Mouse (Mus musculus) left cerebral cortex, adult 8-10 months (tissue): Measurements from ENCODE around the gene Ppp6r3. TPM values are rescaled to one million over a fixed set of nuclear protein-coding genes. Genes with fewer than 3 reads are reported as not detected.

Source experiments
- DNase-seq, 2 experiments: peaks; one replicate each; pipeline ENCODE4 v3.0.0; 2022; ENCODE audit warnings: low spot score in 2 of 2
- total RNA-seq, 4 experiments: library from RNA; stranded (reverse); gene quantifications; 2 replicates each; pipeline ENCODE4 v1.2.4; 2022

Gene Ppp6r3
- total RNA-seq, 4 experiments from 2014 or later = 71.6 to 80.7 (median 78.8) TPM

- DNase-seq = no peak
Measured at GRCm38 (mm10) chr19:3529781-3530180, 45.8 kb downstream of the Ppp6r3 start.

- no peak for DNase-seq
Measured at GRCm38 (mm10) chr19:3528646-3529045, 46.9 kb downstream of the Ppp6r3 start.

GRCm38 (mm10) chr19:3527531-3527930 is 48.0 kb downstream of the Ppp6r3 start:
- no peak for DNase-seq

GRCm38 (mm10) chr19:3519471-3520169 is 55.9 kb downstream of the Ppp6r3 start:
- DNase-seq = no peak

GRCm38 (mm10) chr19:3497216-3497615 is 78.3 kb downstream of the Ppp6r3 start:
- no peak for DNase-seq

GRCm38 (mm10) chr19:3489826-3490225 is 85.7 kb downstream of the Ppp6r3 start:
- no peak for DNase-seq

GRCm38 (mm10) chr19:3482831-3483230 is 92.7 kb downstream of the Ppp6r3 start:
- DNase-seq = peak in 1 of 2 experiments; percentile 70

GRCm38 (mm10) chr19:3480101-3480500 is 95.4 kb downstream of the Ppp6r3 start:
- DNase-seq = peak in 1 of 2 experiments; percentile 39

GRCm38 (mm10) chr19:3476996-3477395 is 98.6 kb downstream of the Ppp6r3 start:
- peak in 1 of 2 experiments; percentile 69 for DNase-seq

- DNase-seq = no peak
Measured at GRCm38 (mm10) chr19:3471218-3471617, 104.3 kb downstream of the Ppp6r3 start.

GRCm38 (mm10) chr19:3467574-3467973 is 108.0 kb downstream of the Ppp6r3 start:
- no peak for DNase-seq

GRCm38 (mm10) chr19:3459986-3460385 is 115.6 kb downstream of the Ppp6r3 start:
- no peak for DNase-seq

GRCm38 (mm10) chr19:3458331-3459099 is 117.0 kb downstream of the Ppp6r3 start:
- no peak for DNase-seq

- no peak for DNase-seq
Measured at GRCm38 (mm10) chr19:3457700-3458099, 117.8 kb downstream of the Ppp6r3 start.

GRCm38 (mm10) chr19:3451649-3452048 is 123.9 kb downstream of the Ppp6r3 start:
- no peak for DNase-seq

GRCm38 (mm10) chr19:3451170-3451569 is 124.4 kb downstream of the Ppp6r3 start:
- peak; percentile 33 to 44 for DNase-seq

GRCm38 (mm10) chr19:3450714-3451113 is 124.8 kb downstream of the Ppp6r3 start:
- DNase-seq = no peak

GRCm38 (mm10) chr19:3449248-3449647 is 126.3 kb downstream of the Ppp6r3 start:
- no peak for DNase-seq

GRCm38 (mm10) chr19:3447348-3447747 is 128.2 kb downstream of the Ppp6r3 start:
- no peak for DNase-seq

GRCm38 (mm10) chr19:3441092-3441491 is 134.5 kb downstream of the Ppp6r3 start:
- no peak for DNase-seq

GRCm38 (mm10) chr19:3440667-3441066 is 134.9 kb downstream of the Ppp6r3 start:
- no peak for DNase-seq

- no peak for DNase-seq
Measured at GRCm38 (mm10) chr19:3437980-3438379, 137.6 kb downstream of the Ppp6r3 start.

GRCm38 (mm10) chr19:3436840-3437239 is 138.7 kb downstream of the Ppp6r3 start:
- no peak for DNase-seq
